Mouse (Mus musculus): ENCODE data around the gene Irgm2.
"Not testable (repeated sequence)": the region's sequence is repeated elsewhere in the genome, so short reads cannot be mapped to it uniquely, and the experiment has no call there.

Gene Irgm2

GRCm38 (mm10) chr11:58199229-58200037 lies at the start of gene Irgm2, which contains the start of gene Igtp:
TSS of gene Irgm2 (plus strand) at chr11:58199618.
TSS of gene Igtp (plus strand) at chr11:58199556.
- DNase-seq (ENCODE audit: low spot score): peak; percentile 61

GRCm38 (mm10) chr11:58155458-58155857 lies 44.0 kb upstream of the Irgm2 start:
- DNase-seq (ENCODE audit: low spot score): no peak

- no peak for DNase-seq (ENCODE audit: low spot score)
Observed at GRCm38 (mm10) chr11:58156871-58157270, 42.5 kb upstream of the Irgm2 start.

- peak; percentile 12 for DNase-seq (ENCODE audit: low spot score)
Observed at GRCm38 (mm10) chr11:58165072-58165471, 34.3 kb upstream of the Irgm2 start.

GRCm38 (mm10) chr11:58167822-58168166 lies 31.6 kb upstream of the Irgm2 start:
- peak; percentile 8 for DNase-seq (ENCODE audit: low spot score)

- DNase-seq (ENCODE audit: low spot score): peak; percentile 82
Observed at GRCm38 (mm10) chr11:58168167-58168915, 31.1 kb upstream of the Irgm2 start, which contains the start of gene Gemin5. TSS of gene Gemin5 (minus strand) at chr11:58168539.

GRCm38 (mm10) chr11:58169666-58170065 lies 29.8 kb upstream of the Irgm2 start:
- DNase-seq (ENCODE audit: low spot score): no peak

GRCm38 (mm10) chr11:58171459-58172091 lies 27.8 kb upstream of the Irgm2 start, which contains the start of gene Mrpl22:
TSS of gene Mrpl22 (plus strand) at chr11:58171661.
- peak; percentile 99 for DNase-seq (ENCODE audit: low spot score)

- DNase-seq (ENCODE audit: low spot score): peak; percentile 90
Observed at GRCm38 (mm10) chr11:58179563-58179962, 19.9 kb upstream of the Irgm2 start.

GRCm38 (mm10) chr11:58179986-58180385 lies 19.4 kb upstream of the Irgm2 start:
- DNase-seq (ENCODE audit: low spot score): not testable (repeated sequence)

GRCm38 (mm10) chr11:58180756-58181155 lies 18.7 kb upstream of the Irgm2 start:
- DNase-seq (ENCODE audit: low spot score): no peak

GRCm38 (mm10) chr11:58183579-58183978 lies 15.8 kb upstream of the Irgm2 start:
- no peak for DNase-seq (ENCODE audit: low spot score)

GRCm38 (mm10) chr11:58189675-58190074 lies 9.7 kb upstream of the Irgm2 start:
- no peak for DNase-seq (ENCODE audit: low spot score)

GRCm38 (mm10) chr11:58193326-58193725 lies 6.1 kb upstream of the Irgm2 start:
- no peak for DNase-seq (ENCODE audit: low spot score)

- peak; percentile 46 for DNase-seq (ENCODE audit: low spot score)
Observed at GRCm38 (mm10) chr11:58193860-58194520, 5.4 kb upstream of the Irgm2 start.

- no peak for DNase-seq (ENCODE audit: low spot score)
Observed at GRCm38 (mm10) chr11:58198663-58199062, 755 bp upstream of the Irgm2 start.

GRCm38 (mm10) chr11:58200226-58200625 lies 808 bp downstream of the Irgm2 start:
- DNase-seq (ENCODE audit: low spot score): no peak

- DNase-seq (ENCODE audit: low spot score): no peak
Observed at GRCm38 (mm10) chr11:58201052-58201451, 1.6 kb downstream of the Irgm2 start.

GRCm38 (mm10) chr11:58210321-58210886 lies 11.0 kb downstream of the Irgm2 start:
- no peak for DNase-seq (ENCODE audit: low spot score)

GRCm38 (mm10) chr11:58211062-58211681 lies 11.8 kb downstream of the Irgm2 start:
- DNase-seq (ENCODE audit: low spot score): no peak

GRCm38 (mm10) chr11:58211682-58212067 lies 12.3 kb downstream of the Irgm2 start:
- no peak for DNase-seq (ENCODE audit: low spot score)

Measured in embryo, embryonic 10 days (tissue).